Mouse (Mus musculus): ENCODE results near the gene Ankrd39. TPM values are rescaled to one million over a fixed set of nuclear protein-coding genes. Genes with fewer than 3 reads are reported as not detected.

The Ankrd39 gene
- total RNA-seq (2021) (1 to 10 TPM; 6.2 to 6.3 TPM), polyA plus RNA-seq (2012; rRNA removed) (11.1 TPM in 2 replicates)
- long read RNA-seq, partial matches to known transcripts: 0 of 5 reads
- long read RNA-seq, other reads (novel, unspliced or antisense): 0 of 5 reads

GRCm38 (mm10) chr1:36546888-36547471 is at the start of gene Ankrd39:
TSS of gene Ankrd39 (minus strand) at chr1:36547445.
- WGBS: under 1% methylated on average over 43 of the region's 43 CpGs

DNA sequence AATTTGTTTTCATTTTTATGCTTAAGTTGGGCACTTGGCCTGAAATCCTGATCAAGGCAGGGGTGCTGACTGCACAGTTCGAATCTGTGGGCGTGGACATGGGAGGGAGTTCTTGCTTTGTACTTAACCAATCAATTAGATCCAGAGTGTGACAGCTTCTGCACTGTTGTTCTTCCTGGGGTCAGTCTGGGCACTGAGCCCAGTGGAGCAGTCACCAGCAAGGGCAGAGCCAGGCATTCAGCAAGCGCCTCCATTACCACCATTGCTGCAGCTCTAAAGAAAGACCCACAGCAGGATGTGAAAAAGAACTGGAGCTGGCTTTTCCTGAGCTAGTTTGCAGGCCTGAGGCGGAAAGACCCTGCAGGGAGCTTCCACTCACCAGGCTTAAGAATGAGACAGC is 48.9 kb upstream of the Ankrd39 start:
- intact Hi-C loops (cut with DNase I): no loop called here
- no peaks in the 10 kb centered on the region for H3K79me2 ChIP-seq (replicated peaks; ENCODE audit: control insufficient read depth, insufficient read depth, low read length)
- DNase-seq: peak in 1 of 2 experiments; percentile 55
- no peaks in the 10 kb centered on the region for H3K36me3 ChIP-seq (ENCODE audit: control insufficient read depth, insufficient read depth, low read length)
- peaks cover 6% of the 10 kb centered on the region for H3K4me1 ChIP-seq (ENCODE audit: control insufficient read depth, insufficient read depth, low read length)
- no peak overlapping the region for H3K4me3 ChIP-seq
- no peak overlapping the region for H3K9ac ChIP-seq (ENCODE audit: low read depth, low read length)
- no peak overlapping the region; the same call in 1 of the 2 replicates for H3K27ac ChIP-seq
- H3K27me3 ChIP-seq (ENCODE audit: control insufficient read depth, insufficient read depth, low read length): no peaks in the 10 kb centered on the region
- WGBS: 49% methylated on average over 4 of the region's 4 CpGs
- TF ChIP-seq CTCF (IDR thresholded peaks at IDR 0.05): no peak
- TF ChIP-seq POLR2A (IDR thresholded peaks at IDR 0.05; ENCODE audit: insufficient read depth, low read depth, low read length): no peak
- no peak for TF ChIP-seq EP300 (IDR thresholded peaks at IDR 0.05; ENCODE audit: insufficient read depth, low read depth, low read length)

More at GRCm38 (mm10) chr1:36546888-36547471, at the start of gene Ankrd39:
- intact Hi-C loops (cut with DNase I): loop anchor here (1.0 kb wide), 3 partner anchors 88 to 137 kb away; no protein-coding TSS in a partner anchor
- peak; percentile 96 to 98 for DNase-seq
- no peaks in the 10 kb centered on the region for H3K36me3 ChIP-seq (ENCODE audit: control insufficient read depth, insufficient read depth, low read length)
- peaks cover 3% of the 10 kb centered on the region for H3K4me1 ChIP-seq (ENCODE audit: control insufficient read depth, insufficient read depth, low read length)
- H3K27me3 ChIP-seq (ENCODE audit: control insufficient read depth, insufficient read depth, low read length): no peaks in the 10 kb centered on the region
- no peaks in the 10 kb centered on the region for H3K79me2 ChIP-seq (replicated peaks; ENCODE audit: control insufficient read depth, insufficient read depth, low read length)
- peak within 1 kb of the TSS; percentile 76 for H3K4me3 ChIP-seq
- TF ChIP-seq CTCF (IDR thresholded peaks at IDR 0.05) (no peak; the same call in none of the 2 replicates), EP300 (IDR thresholded peaks at IDR 0.05; ENCODE audit: insufficient read depth, low read depth, low read length) (peak; percentile 99), POLR2A (IDR thresholded peaks at IDR 0.05; ENCODE audit: insufficient read depth, low read depth, low read length) (peak; percentile 82)
- H3K9ac ChIP-seq (ENCODE audit: low read depth, low read length): peak within 1 kb of the TSS; percentile 84
- peak within 1 kb of the TSS; percentile 85 for H3K27ac ChIP-seq

GRCm38 (mm10) chr1:36595167-36595931 is 48.1 kb upstream of the Ankrd39 start:
- WGBS: 61% methylated on average over 10 of the region's 10 CpGs
- Histone ChIP-seq H3K4me1 (ENCODE audit: control insufficient read depth, insufficient read depth, low read length) (peaks cover 6% of the 10 kb centered on the region), H3K27me3 (ENCODE audit: control insufficient read depth, insufficient read depth, low read length) (no peaks in the 10 kb centered on the region), H3K79me2 (replicated peaks; ENCODE audit: control insufficient read depth, insufficient read depth, low read length) (no peaks in the 10 kb centered on the region), H3K27ac (no peak overlapping the region; the same call in none of the 2 replicates), H3K36me3 (ENCODE audit: control insufficient read depth, insufficient read depth, low read length) (no peaks in the 10 kb centered on the region), H3K9ac (ENCODE audit: low read depth, low read length) (no peak overlapping the region), H3K4me3 (no peak overlapping the region)
- DNase-seq: no peak
- TF ChIP-seq CTCF (IDR thresholded peaks at IDR 0.05) (0 out of 2 replicates have a peak, but pooled peaks have one; percentile 26), EP300 (IDR thresholded peaks at IDR 0.05; ENCODE audit: insufficient read depth, low read depth, low read length) (no peak)
- intact Hi-C loops (cut with DNase I): no loop called here

- intact Hi-C loops (cut with DNase I): no loop called here
- no peak for DNase-seq
- peaks cover 23% of the 10 kb centered on the region for H3K4me1 ChIP-seq (ENCODE audit: control insufficient read depth, insufficient read depth, low read length)
- WGBS: 58% methylated on average over 1 of the region's 1 CpGs
- H3K79me2 ChIP-seq (replicated peaks; ENCODE audit: control insufficient read depth, insufficient read depth, low read length): no peaks in the 10 kb centered on the region
- H3K4me3 ChIP-seq: no peak overlapping the region
- H3K27ac ChIP-seq: no peak overlapping the region
- no peaks in the 10 kb centered on the region for H3K36me3 ChIP-seq (ENCODE audit: control insufficient read depth, insufficient read depth, low read length)
- H3K27me3 ChIP-seq (ENCODE audit: control insufficient read depth, insufficient read depth, low read length): no peaks in the 10 kb centered on the region
- no peak overlapping the region for H3K9ac ChIP-seq (ENCODE audit: low read depth, low read length)
- TF ChIP-seq EP300 (IDR thresholded peaks at IDR 0.05; ENCODE audit: insufficient read depth, low read depth, low read length) (no peak), POLR2A (IDR thresholded peaks at IDR 0.05; ENCODE audit: insufficient read depth, low read depth, low read length) (no peak), CTCF (IDR thresholded peaks at IDR 0.05) (no peak)
These were observed 45.9 kb upstream of the Ankrd39 start for GRCm38 (mm10) chr1:36593099-36593498.

- Histone ChIP-seq H3K27me3 (ENCODE audit: control insufficient read depth, insufficient read depth, low read length) (no peaks in the 10 kb centered on the region), H3K36me3 (ENCODE audit: control insufficient read depth, insufficient read depth, low read length) (no peaks in the 10 kb centered on the region), H3K4me1 (ENCODE audit: control insufficient read depth, insufficient read depth, low read length) (peaks cover 25% of the 10 kb centered on the region), H3K4me3 (no peak overlapping the region), H3K27ac (no peak overlapping the region), H3K9ac (ENCODE audit: low read depth, low read length) (no peak overlapping the region), H3K79me2 (replicated peaks; ENCODE audit: control insufficient read depth, insufficient read depth, low read length) (no peaks in the 10 kb centered on the region)
- no peak for TF ChIP-seq POLR2A (IDR thresholded peaks at IDR 0.05; ENCODE audit: insufficient read depth, low read depth, low read length)
- no peak for TF ChIP-seq CTCF (IDR thresholded peaks at IDR 0.05)
- TF ChIP-seq EP300 (IDR thresholded peaks at IDR 0.05; ENCODE audit: insufficient read depth, low read depth, low read length): no peak
- WGBS: 82% methylated on average over 2 of the region's 2 CpGs
- intact Hi-C loops (cut with DNase I): loop anchor here (2.0 kb wide), 2 partner anchors 13 to 43 kb away; no protein-coding TSS in a partner anchor
- no peak for DNase-seq
These were observed 44.2 kb upstream of the Ankrd39 start for GRCm38 (mm10) chr1:36591408-36591807.
